Mouse (Mus musculus) liver, embryonic 11.5 days (tissue): ENCODE data around the gene Gm10563. TPM values are rescaled to one million over a fixed set of nuclear protein-coding genes. Genes with fewer than 3 reads are reported as not detected.

Experiments
- ATAC-seq: fragments of 200-750 bp; cut with Nextera tagmentation; replicated peaks from 2 replicates; pipeline ENCODE4 v1.8.0; 2017; ENCODE audit warnings: moderate number of reproducible peaks, mild to moderate bottlenecking, moderate TSS enrichment, moderate library complexity; ENCODE audit not compliant: low FRiP score
- DNase-seq: peaks from one replicate; pipeline ENCODE4 v3.0.0-alpha.2; 2017; ENCODE audit warnings: low spot score
- H3K27ac ChIP-seq: fragments of 300-500 bp; sonication (generic); 2 replicates; pipeline ENCODE4 v1.5.1; 2014; ENCODE audit warnings: mild to moderate bottlenecking, low read depth, low read length, control low read depth
- H3K27me3 ChIP-seq: fragments of 300-500 bp; sonication (generic); replicated peaks from 2 replicates; pipeline ENCODE4 v1.6.1; 2014; ENCODE audit warnings: low read length, mixed read lengths; ENCODE audit not compliant: control insufficient read depth, insufficient read depth
- H3K36me3 ChIP-seq: fragments of 300-500 bp; sonication (generic); 2 replicates; pipeline ENCODE4 v1.6.1; 2014; ENCODE audit warnings: mild to moderate bottlenecking, low read length, moderate library complexity, mixed read lengths; ENCODE audit not compliant: control insufficient read depth, insufficient read depth
- H3K4me1 ChIP-seq: fragments of 300-500 bp; sonication (generic); replicated peaks from 2 replicates; pipeline ENCODE4 v1.6.1; 2014; ENCODE audit warnings: low read length, mixed read lengths; ENCODE audit not compliant: control insufficient read depth, insufficient read depth
- H3K4me2 ChIP-seq: fragments of 300-500 bp; sonication (generic); 2 replicates; pipeline ENCODE4 v1.6.1; 2014; ENCODE audit warnings: mild to moderate bottlenecking, control low read depth, moderate library complexity
- H3K4me3 ChIP-seq: fragments of 300-500 bp; sonication (generic); 2 replicates; pipeline ENCODE4 v1.5.1; 2014; ENCODE audit warnings: low read depth, low read length, control low read depth
- H3K9ac ChIP-seq: fragments of 300-500 bp; sonication (generic); 2 replicates; pipeline ENCODE4 v1.6.1; 2014; ENCODE audit warnings: low read depth, low read length, control low read depth
- H3K9me3 ChIP-seq: fragments of 300-500 bp; sonication (generic); 2 replicates; pipeline ENCODE4 v1.6.1; 2016; ENCODE audit warnings: low read length, inconsistent platforms, mixed read lengths; ENCODE audit not compliant: control insufficient read depth
- WGBS: fragments of 180-500 bp; shearing (Covaris S2); extraction: QIAGEN DNeasy Blood & Tissue Kit; methylation state at CpG from one replicate; pipeline ENCODE4 v1.1.7; 2014; 5-methylcytosine and 5-hydroxymethylcytosine counted together
- polyA plus RNA-seq: library from polyadenylated mRNA; unstranded; fragments of >200 nt; fragmentation: Nextera tagmentation; extraction: Ambion mirVana; gene quantifications from 2 replicates; pipeline ENCODE4 v1.2.1, GENCODE M21; 2014

Gene Gm10563
- polyA plus RNA-seq, 1 experiment from 2014 or later: not detected

DNA sequence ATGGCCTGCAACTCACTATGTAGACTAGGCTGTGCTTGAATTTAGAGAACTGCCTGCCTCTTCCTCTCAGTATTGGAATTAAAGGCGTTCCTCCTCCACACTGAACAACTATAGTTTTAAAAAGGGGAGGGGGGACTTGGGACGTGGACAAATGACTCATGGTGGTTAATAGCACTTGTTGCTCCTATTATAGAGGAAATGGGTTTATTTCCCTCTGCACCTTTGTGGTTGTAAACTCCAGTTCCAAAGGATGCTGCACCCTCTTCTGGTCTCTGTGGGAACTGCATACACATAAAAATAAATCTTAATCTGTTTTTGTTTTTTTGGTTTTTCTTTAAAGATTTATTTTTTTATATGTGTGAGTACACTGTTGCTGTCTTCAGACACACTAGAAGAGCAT is 77.0 kb downstream of the Gm10563 start:
- Histone ChIP-seq H3K36me3 (0 out of 2 replicates have a peak, but pooled peaks cover 2% of the 10 kb centered on the region), H3K4me3 (no peak overlapping the region), H3K27ac (peak overlapping the region; percentile 59; the same call in 1 of the 2 replicates), H3K27me3 (no peaks in the 10 kb centered on the region), H3K9ac (no peak overlapping the region), H3K4me1 (peaks cover 26% of the 10 kb centered on the region), H3K4me2 (no peak overlapping the region; the same call in 1 of the 2 replicates), H3K9me3 (no peaks in the 10 kb centered on the region)
- WGBS: 16% methylated on average over 2 of the region's 2 CpGs
- ATAC-seq (no peak), DNase-seq (no peak)

- Histone ChIP-seq H3K27ac (no peak overlapping the region), H3K9me3 (no peaks in the 10 kb centered on the region), H3K36me3 (0 out of 2 replicates have a peak, but pooled peaks cover 2% of the 10 kb centered on the region), H3K4me2 (no peak overlapping the region; the same call in 1 of the 2 replicates), H3K4me3 (no peak overlapping the region), H3K4me1 (peaks cover 37% of the 10 kb centered on the region), H3K9ac (0 out of 2 replicates have a peak overlapping the region, but pooled peaks have one; percentile 28), H3K27me3 (no peaks in the 10 kb centered on the region)
- WGBS: 65% methylated on average over 8 of the region's 8 CpGs
- ATAC-seq: no peak
- no peak for DNase-seq
Observed at GRCm38 (mm10) chr4:155566555-155566954, 78.7 kb downstream of the Gm10563 start.

Other genes starting within 250 kb of the Gm10563 start
- not detected in 2 replicates for gene Gabrd, start 247.3 kb downstream of the Gm10563 start, polyA plus RNA-seq
- gene Cfap74, start 236.2 kb downstream of the Gm10563 start, polyA plus RNA-seq: 0.90 and 1.1 TPM in 2 replicates
- gene Tmem52, start 176.3 kb downstream of the Gm10563 start, polyA plus RNA-seq: not detected in 2 replicates
- 273 and 277 TPM in 2 replicates for gene Gnb1, start 154.0 kb downstream of the Gm10563 start, polyA plus RNA-seq
- 117 and 128 TPM in 2 replicates for gene Nadk, start 83.0 kb downstream of the Gm10563 start, polyA plus RNA-seq
- 13.4 and 14.5 TPM in 2 replicates for gene Slc35e2, start 44.0 kb downstream of the Gm10563 start, polyA plus RNA-seq
- gene Cdk11b, start 20.6 kb downstream of the Gm10563 start, polyA plus RNA-seq: 57.9 and 64.9 TPM in 2 replicates
- gene Mmp23, start 8.0 kb upstream of the Gm10563 start, polyA plus RNA-seq: 13.6 and 13.7 TPM in 2 replicates
- gene Mib2, start 23.8 kb upstream of the Gm10563 start, polyA plus RNA-seq: 10.4 and 12.2 TPM in 2 replicates
- gene Fndc10, start 48.9 kb upstream of the Gm10563 start, polyA plus RNA-seq: 0.86 and 1.4 TPM in 2 replicates
- 122 and 125 TPM in 2 replicates for gene Ssu72, start 59.4 kb upstream of the Gm10563 start, polyA plus RNA-seq
- gene Tmem240, start 89.4 kb upstream of the Gm10563 start, polyA plus RNA-seq: 0.69 and 0.70 TPM in 2 replicates
- gene Atad3a, start 115.7 kb upstream of the Gm10563 start, polyA plus RNA-seq: 156 and 161 TPM in 2 replicates
- 1.2 and 1.3 TPM in 2 replicates for gene Vwa1, start 129.3 kb upstream of the Gm10563 start, polyA plus RNA-seq
- gene Tmem88b, start 140.5 kb upstream of the Gm10563 start, polyA plus RNA-seq: 0.25 and 0.39 TPM in 2 replicates
- gene Ankrd65, start 145.0 kb upstream of the Gm10563 start, polyA plus RNA-seq: not detected in 2 replicates
- gene Mrpl20, start 157.5 kb upstream of the Gm10563 start, polyA plus RNA-seq: 312 and 326 TPM in 2 replicates
- gene Ccnl2, start 167.1 kb upstream of the Gm10563 start, polyA plus RNA-seq: 132 and 140 TPM in 2 replicates
- 199 and 212 TPM in 2 replicates for gene Aurkaip1, start 185.9 kb upstream of the Gm10563 start, polyA plus RNA-seq
- 14.9 and 16.6 TPM in 2 replicates for gene Mxra8, start 194.3 kb upstream of the Gm10563 start, polyA plus RNA-seq
- gene Dvl1, start 202.0 kb upstream of the Gm10563 start, polyA plus RNA-seq: 7.0 and 11.0 TPM in 2 replicates
- 0.22 and 0.26 TPM in 2 replicates for gene Tas1r3, start 218.0 kb upstream of the Gm10563 start, polyA plus RNA-seq
- 16.4 and 16.9 TPM in 2 replicates for gene Cptp, start 224.0 kb upstream of the Gm10563 start, polyA plus RNA-seq
- gene Ints11, start 224.1 kb upstream of the Gm10563 start, polyA plus RNA-seq: 79.3 and 86.8 TPM in 2 replicates
- 48.5 and 49.1 TPM in 2 replicates for gene Pusl1, start 246.4 kb upstream of the Gm10563 start, polyA plus RNA-seq
- 16.1 and 17.9 TPM in 2 replicates for gene Acap3, start 246.4 kb upstream of the Gm10563 start, polyA plus RNA-seq